Mouse (Mus musculus) embryonic facial prominence, embryonic 11.5 days (tissue): ENCODE data around the gene Gm3696. TPM values are rescaled to one million over a fixed set of nuclear protein-coding genes. Genes with fewer than 3 reads are reported as not detected.
"Not testable (repeated sequence)": the region's sequence is repeated elsewhere in the genome, so short reads cannot be mapped to it uniquely, and the experiment has no call there.

Source experiments
- ATAC-seq: fragments of 200-750 bp; cut with Nextera tagmentation; replicated peaks from 2 replicates; pipeline ENCODE4 v1.8.0; 2017; ENCODE audit warnings: low read depth; ENCODE audit not compliant: insufficient number of reproducible peaks, low FRiP score, low TSS enrichment
- DNase-seq: peaks from one replicate; pipeline ENCODE4 v3.0.0-alpha.2; 2015; ENCODE audit warnings: low spot score
- H3K27ac ChIP-seq: fragments of 300-500 bp; sonication (generic); replicated peaks from 2 replicates; pipeline ENCODE4 v1.5.1; 2014; ENCODE audit warnings: mild to moderate bottlenecking, low read depth, low read length, control low read depth
- H3K27me3 ChIP-seq: fragments of 300-500 bp; sonication (generic); 2 replicates; pipeline ENCODE4 v1.6.1; 2014; ENCODE audit warnings: mild to moderate bottlenecking, low read length, moderate library complexity, mixed read lengths; ENCODE audit not compliant: control insufficient read depth, insufficient read depth
- H3K36me3 ChIP-seq: fragments of 300-500 bp; sonication (generic); replicated peaks from 2 replicates; pipeline ENCODE4 v1.6.1; 2014; ENCODE audit warnings: low read depth, mild to moderate bottlenecking, low read length, moderate library complexity, mixed read lengths; ENCODE audit not compliant: control insufficient read depth, insufficient read depth
- H3K4me1 ChIP-seq: fragments of 300-500 bp; sonication (generic); 2 replicates; pipeline ENCODE4 v1.6.1; 2014; ENCODE audit warnings: low read length, mixed read lengths; ENCODE audit not compliant: control insufficient read depth, insufficient read depth
- H3K4me2 ChIP-seq: fragments of 300-500 bp; sonication (generic); 2 replicates; pipeline ENCODE4 v1.6.1; 2014; ENCODE audit warnings: low read depth, mild to moderate bottlenecking, control low read depth, low read length, moderate library complexity
- H3K4me3 ChIP-seq: fragments of 300-500 bp; sonication (generic); 2 replicates; pipeline ENCODE4 v1.5.1; 2014; ENCODE audit warnings: low read depth, low read length, control low read depth
- H3K9ac ChIP-seq: fragments of 300-500 bp; sonication (generic); replicated peaks from 2 replicates; pipeline ENCODE4 v1.6.1; 2014; ENCODE audit warnings: mild to moderate bottlenecking, control low read depth, low read length
- H3K9me3 ChIP-seq: fragments of 300-500 bp; sonication (generic); replicated peaks from 2 replicates; pipeline ENCODE4 v1.6.1; 2016; ENCODE audit warnings: mild to moderate bottlenecking, low read length, inconsistent platforms, mixed read lengths; ENCODE audit not compliant: control insufficient read depth
- WGBS: fragments of 180-500 bp; shearing (Covaris S2); extraction: QIAGEN DNeasy Blood & Tissue Kit; methylation state at CpG from one replicate; pipeline ENCODE4 v1.1.7; 2014; 5-methylcytosine and 5-hydroxymethylcytosine counted together
- polyA plus RNA-seq: library from polyadenylated mRNA; unstranded; fragments of >200 nt; fragmentation: Nextera tagmentation; extraction: Ambion mirVana; gene quantifications from 2 replicates; pipeline ENCODE4 v1.2.1, GENCODE M21; 2014

Gm3696 gene
- 2.3 and 2.5 TPM in 2 replicates for polyA plus RNA-seq

- 76% methylated on average over 1 of the region's 3 CpGs for WGBS
- H3K4me3 ChIP-seq, H3K27ac ChIP-seq, H3K27me3 ChIP-seq, H3K36me3 ChIP-seq, H3K4me1 ChIP-seq, ATAC-seq, DNase-seq, H3K9me3 ChIP-seq, H3K9ac ChIP-seq, H3K4me2 ChIP-seq: not testable (repeated sequence)
Observed at GRCm38 (mm10) chr14:7100521-7100920, at the start of gene Gm3696. Gm3696 (minus strand) TSS chr14:7100621.

GRCm38 (mm10) chr14:7125312-7125711 is 24.9 kb upstream of the Gm3696 start, which contains the start of gene Gm6676:
Gm6676 (minus strand) TSS chr14:7125412.
- not testable (repeated sequence) for H3K9ac ChIP-seq, ATAC-seq, H3K27ac ChIP-seq, H3K27me3 ChIP-seq, H3K4me1 ChIP-seq, H3K4me3 ChIP-seq, H3K4me2 ChIP-seq, DNase-seq, H3K9me3 ChIP-seq, H3K36me3 ChIP-seq
- no CpG with 5 or more reads among the region's 2 CpGs for WGBS

- not testable (repeated sequence) for H3K27me3 ChIP-seq, H3K36me3 ChIP-seq, H3K9me3 ChIP-seq, ATAC-seq, H3K4me1 ChIP-seq
- Histone ChIP-seq H3K9ac (peak overlapping the region; percentile 69), H3K27ac (0 out of 2 replicates have a peak overlapping the region, but pooled peaks have one; percentile 28), H3K4me3 (peak overlapping the region; percentile 41), H3K4me2 (peak overlapping the region; percentile 45)
- WGBS = 0% methylated on average over 2 of the region's 54 CpGs
- peak; percentile 33 for DNase-seq
Observed at GRCm38 (mm10) chr14:7105124-7105802, 4.8 kb upstream of the Gm3696 start.

- DNase-seq, H3K27me3 ChIP-seq, H3K4me1 ChIP-seq, H3K36me3 ChIP-seq, H3K9ac ChIP-seq, H3K4me3 ChIP-seq, H3K9me3 ChIP-seq, H3K4me2 ChIP-seq, ATAC-seq, H3K27ac ChIP-seq: not testable (repeated sequence)
- WGBS = no CpG with 5 or more reads among the region's 2 CpGs
Observed at GRCm38 (mm10) chr14:7044870-7045269, 55.6 kb downstream of the Gm3696 start, which contains the start of gene Gm3685. Gm3685 (minus strand) TSS chr14:7044970.

Other genes starting within 250 kb of the Gm3696 start
- 2.2 and 2.8 TPM in 2 replicates for gene Gm3667, start 210.7 kb downstream of the Gm3696 start, polyA plus RNA-seq
- gene Gm6356, start 126.8 kb downstream of the Gm3696 start, polyA plus RNA-seq = not detected in 2 replicates
- gene Gm10406, start 73.2 kb downstream of the Gm3696 start, polyA plus RNA-seq = 1.7 and 2.0 TPM in 2 replicates
- gene Gm3685, start 55.7 kb downstream of the Gm3696 start, polyA plus RNA-seq = not detected in 2 replicates
- gene Gm6676, start 24.8 kb upstream of the Gm3696 start, polyA plus RNA-seq = not detected in 2 replicates
- gene Gm3512, start 73.9 kb upstream of the Gm3696 start, polyA plus RNA-seq = 5.2 and 5.6 TPM in 2 replicates
- not detected in 2 replicates for gene Gm16434, start 93.9 kb upstream of the Gm3696 start, polyA plus RNA-seq
- gene Gm3727, start 164.1 kb upstream of the Gm3696 start, polyA plus RNA-seq = not detected in 2 replicates
- 1.1 and 1.5 TPM in 2 replicates for gene Gm3739, start 214.4 kb upstream of the Gm3696 start, polyA plus RNA-seq
- gene Gm5797, start 231.8 kb upstream of the Gm3696 start, polyA plus RNA-seq = not detected in 2 replicates